In the genomic region with DNA sequence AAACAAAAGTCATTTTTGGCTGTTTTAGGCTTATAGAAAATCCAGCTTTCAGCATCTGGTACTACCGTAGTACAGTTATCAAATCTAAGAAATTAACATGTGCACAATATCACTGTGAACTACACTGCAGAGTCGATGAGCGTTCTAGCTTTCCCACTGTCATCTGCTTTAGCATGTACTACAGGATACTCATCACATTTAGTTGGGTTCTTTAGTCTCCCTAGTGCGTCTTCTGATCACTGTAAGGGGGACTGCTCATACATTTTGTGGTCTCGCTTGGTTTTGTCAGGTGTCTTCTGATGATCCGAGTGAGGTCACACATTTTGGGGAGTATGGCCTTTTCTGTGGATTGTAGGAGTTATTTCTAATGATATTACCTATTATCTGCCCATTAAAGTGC, we compare ENCODE assay signal across 25 mouse cellular contexts. TPM values are rescaled to one million over a fixed set of nuclear protein-coding genes. Genes with fewer than 3 reads are reported as not detected.
DNase-seq lines count a peak whose midpoint lies in the region; ATAC-seq and TF ChIP-seq lines count a peak whose summit lies in the region.
"Had no signal": no experiment of that assay in that cellular context is flagged by ENCODE, and none has a peak within 500 bp of the region (broad histone marks: within the 10 kb centered on the region; RNA-seq: fewer than 3 reads in every experiment).

No protein-coding gene starts in this region.

- no peaks in the 10 kb centered on the region for H3K4me1 ChIP-seq in heart, embryonic 11.5 days (ENCODE audit: control insufficient read depth, insufficient read depth, low read length)
- no peaks in the 10 kb centered on the region for H3K4me1 ChIP-seq in heart, adult 2 months (ENCODE audit: control insufficient read depth, insufficient read depth, low read length)
- H3K4me1 ChIP-seq in stomach, embryonic 15.5 days: no peaks in the 10 kb centered on the region
- H3K4me1 ChIP-seq in stomach, postnatal 0 days (replicated peaks; ENCODE audit: control insufficient read depth, insufficient read depth): no peaks in the 10 kb centered on the region
- H3K4me1 ChIP-seq in liver, embryonic 13.5 days (replicated peaks): peaks cover 54% of the 10 kb centered on the region
- H3K4me1 ChIP-seq: embryonic facial prominence, embryonic 12.5 days; forebrain, embryonic 15.5 days; hindbrain, embryonic 15.5 days; limb, embryonic 10.5 days; midbrain, embryonic 15.5 days; neural tube, embryonic 13.5 days had no signal

- H3K9ac ChIP-seq in heart, embryonic 11.5 days (ENCODE audit: low read depth, low read length): no peak overlapping the region
- H3K9ac ChIP-seq in heart, adult 2 months (ENCODE audit: low read depth, low read length): no peak overlapping the region
- H3K9ac ChIP-seq in stomach, embryonic 15.5 days: no peak overlapping the region
- no peak overlapping the region for H3K9ac ChIP-seq in stomach, postnatal 0 days (ENCODE audit: low read length)
- H3K9ac ChIP-seq in liver, embryonic 13.5 days: peak overlapping the region; percentile 67
- H3K9ac ChIP-seq: embryonic facial prominence, embryonic 12.5 days; forebrain, embryonic 15.5 days; hindbrain, embryonic 15.5 days; midbrain, embryonic 15.5 days; neural tube, embryonic 13.5 days had no signal

- intact Hi-C loops in heart, adult 2 months (cut with DNase I): no loop called here
- intact Hi-C loops in left cerebral cortex, postnatal 14 days (cut with DNase I): no loop called here

- 85% methylated on average over 6 of the region's 6 CpGs for WGBS in heart, embryonic 11.5 days (ENCODE audit: insufficient replicate concordance)
- whole genome bisulfite sequencing in heart, adult 2 months: 94% methylated on average over 6 of the region's 6 CpGs
- WGBS in stomach, embryonic 15.5 days: 88% methylated on average over 6 of the region's 6 CpGs
- 86% methylated on average over 6 of the region's 6 CpGs for WGBS in stomach, postnatal 0 days
- 20% methylated on average over 6 of the region's 6 CpGs for WGBS in liver, embryonic 13.5 days (ENCODE audit: insufficient replicate concordance)

- H3K36me3 ChIP-seq in heart, embryonic 11.5 days (ENCODE audit: control insufficient read depth, insufficient read depth, low read length): no peaks in the 10 kb centered on the region
- no peaks in the 10 kb centered on the region for H3K36me3 ChIP-seq in heart, adult 2 months (ENCODE audit: control insufficient read depth, insufficient read depth, low read length)
- H3K36me3 ChIP-seq in stomach, embryonic 15.5 days: no peaks in the 10 kb centered on the region
- H3K36me3 ChIP-seq in stomach, postnatal 0 days (ENCODE audit: control insufficient read depth, insufficient read depth, low read length): no peaks in the 10 kb centered on the region
- peaks cover 8% of the 10 kb centered on the region for H3K36me3 ChIP-seq in liver, embryonic 13.5 days
- H3K36me3 ChIP-seq: embryonic facial prominence, embryonic 12.5 days; forebrain, embryonic 15.5 days; hindbrain, embryonic 15.5 days; midbrain, embryonic 15.5 days; neural tube, embryonic 13.5 days had no signal

- no peak for TF ChIP-seq POLR2A in heart, adult 2 months (IDR thresholded peaks at IDR 0.05; ENCODE audit: insufficient read depth, low read depth, low read length)

- no peak for TF ChIP-seq CTCF in heart, adult 2 months (IDR thresholded peaks at IDR 0.05)
- TF ChIP-seq CTCF in stomach, postnatal 0 days (IDR thresholded peaks at IDR 0.05; ENCODE audit: low read depth): no peak

- H3K27me3 ChIP-seq in heart, embryonic 11.5 days (ENCODE audit: control insufficient read depth, insufficient read depth, low read length): no peaks in the 10 kb centered on the region
- H3K27me3 ChIP-seq in heart, adult 2 months (ENCODE audit: control insufficient read depth, insufficient read depth, low read length): no peaks in the 10 kb centered on the region
- H3K27me3 ChIP-seq in stomach, embryonic 15.5 days (replicated peaks): no peaks in the 10 kb centered on the region
- no peaks in the 10 kb centered on the region for H3K27me3 ChIP-seq in stomach, postnatal 0 days (ENCODE audit: control insufficient read depth, insufficient read depth, low read length)
- H3K27me3 ChIP-seq in liver, embryonic 13.5 days: no peaks in the 10 kb centered on the region
- H3K27me3 ChIP-seq: embryonic facial prominence, embryonic 12.5 days; forebrain, embryonic 15.5 days; hindbrain, embryonic 15.5 days; midbrain, embryonic 15.5 days; neural tube, embryonic 13.5 days had no signal

- ATAC-seq in heart, embryonic 11.5 days (replicated peaks; ENCODE audit: insufficient number of reproducible peaks, low FRiP score, low TSS enrichment): peak; percentile 20; the same call in 1 of the 2 replicates
- peak; percentile 57; the same call in 1 of the 2 replicates for ATAC-seq in stomach, embryonic 15.5 days (ENCODE audit: insufficient read depth, low FRiP score, low read depth)
- no peak for ATAC-seq in stomach, postnatal 0 days (ENCODE audit: low FRiP score, low TSS enrichment)
- ATAC-seq in liver, embryonic 13.5 days (ENCODE audit: low read depth): peak; percentile 63
- peak; percentile 66 for ATAC-seq in megakaryocyte-erythroid progenitor cell, adult 5-6 weeks (replicated peaks; ENCODE audit: low FRiP score, low TSS enrichment, poor library complexity, severe bottlenecking)
- ATAC-seq: forebrain, embryonic 15.5 days; intestine, postnatal 0 days; midbrain, embryonic 15.5 days had no signal

- TF ChIP-seq EP300 in heart, adult 2 months (IDR thresholded peaks at IDR 0.05; ENCODE audit: insufficient read depth, low read depth, low read length): no peak
- TF ChIP-seq EP300 in stomach, postnatal 0 days (optimal IDR thresholded peaks at IDR 0.05): no peak

- no peak overlapping the region for H3K4me2 ChIP-seq in heart, embryonic 11.5 days
- H3K4me2 ChIP-seq in stomach, embryonic 15.5 days: no peak overlapping the region
- no peak overlapping the region for H3K4me2 ChIP-seq in stomach, postnatal 0 days (replicated peaks; ENCODE audit: low read depth)
- peak overlapping the region; percentile 63 for H3K4me2 ChIP-seq in liver, embryonic 13.5 days
- H3K4me2 ChIP-seq: embryonic facial prominence, embryonic 12.5 days; forebrain, embryonic 15.5 days; hindbrain, embryonic 15.5 days; midbrain, embryonic 15.5 days; neural tube, embryonic 13.5 days had no signal

- H3K4me3 ChIP-seq in heart, embryonic 11.5 days (ENCODE audit: low read depth, low read length): no peak overlapping the region
- H3K4me3 ChIP-seq in heart, adult 2 months: no peak overlapping the region
- H3K4me3 ChIP-seq in stomach, embryonic 15.5 days (replicated peaks): no peak overlapping the region
- H3K4me3 ChIP-seq in stomach, postnatal 0 days (ENCODE audit: low read depth, low read length): no peak overlapping the region
- H3K4me3 ChIP-seq in liver, embryonic 13.5 days (replicated peaks): peak overlapping the region; percentile 39
- H3K4me3 ChIP-seq: embryonic facial prominence, embryonic 12.5 days; forebrain, embryonic 15.5 days; hindbrain, embryonic 15.5 days; left cerebral cortex, adult 2 months; limb, embryonic 10.5 days; midbrain, embryonic 15.5 days; neural tube, embryonic 13.5 days had no signal

- peaks cover 2% of the 10 kb centered on the region; the same call in 1 of the 2 replicates for H3K79me2 ChIP-seq in heart, adult 2 months (replicated peaks; ENCODE audit: control insufficient read depth, insufficient read depth, low read length)

- no peak for DNase-seq in heart, adult 2 months
- no peak for DNase-seq in stomach, postnatal 0 days (ENCODE audit: low spot score)
- no peak for DNase-seq in liver, embryonic 13.5 days
- DNase-seq in embryo, embryonic 10 days (ENCODE audit: low spot score): no peak
- no peak for DNase-seq in left cerebral cortex, postnatal 14 days (ENCODE audit: low spot score in 2 of 2)
- DNase-seq: adrenal gland, postnatal 25 days; cerebellum, adult 11-12 months; heart, adult 11 months; kidney, postnatal 36 days; lung, postnatal 10 days; retina, postnatal 1 day; right cerebral cortex, postnatal 25 days; spleen, adult 18-20 months; thymus, postnatal 25 days had no signal

- H3K9me3 ChIP-seq in heart, embryonic 11.5 days (replicated peaks; ENCODE audit: control insufficient read depth, low read length): no peaks in the 10 kb centered on the region
- no peaks in the 10 kb centered on the region for H3K9me3 ChIP-seq in stomach, embryonic 15.5 days
- H3K9me3 ChIP-seq in stomach, postnatal 0 days (ENCODE audit: control insufficient read depth, low read length): no peaks in the 10 kb centered on the region
- no peaks in the 10 kb centered on the region for H3K9me3 ChIP-seq in liver, embryonic 13.5 days (replicated peaks)
- H3K9me3 ChIP-seq: embryonic facial prominence, embryonic 12.5 days; forebrain, embryonic 15.5 days; hindbrain, embryonic 15.5 days; limb, embryonic 10.5 days; midbrain, embryonic 15.5 days; neural tube, embryonic 13.5 days had no signal

- peak overlapping the region; percentile 54; the same call in 1 of the 2 replicates for H3K27ac ChIP-seq in heart, embryonic 11.5 days (ENCODE audit: low read depth, low read length)
- no peak overlapping the region for H3K27ac ChIP-seq in heart, adult 2 months
- H3K27ac ChIP-seq in stomach, embryonic 15.5 days: no peak overlapping the region
- no peak overlapping the region for H3K27ac ChIP-seq in stomach, postnatal 0 days (replicated peaks)
- H3K27ac ChIP-seq in liver, embryonic 13.5 days: peak overlapping the region; percentile 98
- H3K27ac ChIP-seq: embryonic facial prominence, embryonic 12.5 days; forebrain, embryonic 15.5 days; hindbrain, embryonic 15.5 days; left cerebral cortex, adult 2 months; limb, embryonic 10.5 days; midbrain, embryonic 15.5 days; neural tube, embryonic 13.5 days had no signal

RNA-seq across cellular contexts. Expression of a gene that starts 6.2 kb away (rescaled TPM):
- 19.5 and 22.5 TPM in 2 replicates for polyA plus RNA-seq in heart, embryonic 11.5 days (2014; fragmentation: Nextera tagmentation; extraction: Ambion mirVana)
- 1 to 10 TPM; 7.1 to 8.9 TPM for total RNA-seq in heart, adult 2 months (2021)
- polyA plus RNA-seq in heart, adult 2 months (2012; rRNA removed): 4.2 and 5.7 TPM in 2 replicates
- 17.3 and 17.9 TPM in 2 replicates for polyA plus RNA-seq in stomach, embryonic 15.5 days (2015; fragmentation: Nextera tagmentation; extraction: Ambion mirVana)
- polyA plus RNA-seq in stomach, postnatal 0 days (2015; fragmentation: Nextera tagmentation; extraction: Ambion mirVana): 13.6 and 13.7 TPM in 2 replicates
- polyA plus RNA-seq in liver, embryonic 13.5 days (2015; fragmentation: Nextera tagmentation; extraction: Ambion mirVana): 31.1 and 40.2 TPM in 2 replicates
- total RNA-seq in megakaryocyte-erythroid progenitor cell, adult 5-6 weeks (2014; fragmentation: Nextera tagmentation): 19.5 and 19.8 TPM in 2 replicates
- total RNA-seq in megakaryocyte-erythroid progenitor cell, adult 5-6 weeks (2017): 21.6 and 23.3 TPM in 2 replicates
- 10 to 100 TPM; 37.1 to 37.9 TPM for total RNA-seq in left cerebral cortex, postnatal 14 days (2021)

Comparison
In these comparisons a context has a peak if more than half of its experiments do, and no peak if none do; other contexts are left out.
1. H3K27ac ChIP-seq: peak in heart, embryonic 11.5 days (single experiment) and liver, embryonic 13.5 days (single experiment); none in heart, adult 2 months (single experiment), stomach, embryonic 15.5 days (single experiment) and stomach, postnatal 0 days (single experiment).